Mouse (Mus musculus) natural killer cell, adult 2 months (primary cell): Measurements from ENCODE around the gene Dock6.
"Not testable (repeated sequence)": the region's sequence is repeated elsewhere in the genome, so short reads cannot be mapped to it uniquely, and the experiment has no call there.

ENCODE experiments used
- DNase-seq, 2 experiments: peaks; one replicate each; pipeline ENCODE4 v3.0.0; 2022; ENCODE audit warnings: low spot score in 2 of 2

The Dock6 gene

GRCm38 (mm10) chr9:21808561-21808960 lies 43.9 kb downstream of the Dock6 start:
- DNase-seq: no peak

GRCm38 (mm10) chr9:21806976-21807375 lies 45.5 kb downstream of the Dock6 start:
- DNase-seq: no peak

- no peak for DNase-seq
Measured at GRCm38 (mm10) chr9:21806363-21806762, 46.1 kb downstream of the Dock6 start.

- DNase-seq: peak; percentile 60 to 72
Measured at GRCm38 (mm10) chr9:21803986-21804644, 48.3 kb downstream of the Dock6 start.

GRCm38 (mm10) chr9:21801591-21801990 lies 50.8 kb downstream of the Dock6 start:
- DNase-seq: no peak

- DNase-seq: no peak
Measured at GRCm38 (mm10) chr9:21801121-21801520, 51.3 kb downstream of the Dock6 start.

- no peak for DNase-seq
Measured at GRCm38 (mm10) chr9:21799010-21799350, 53.5 kb downstream of the Dock6 start.

GRCm38 (mm10) chr9:21798345-21799009 lies 54.0 kb downstream of the Dock6 start, which contains the start of gene Kank2:
Kank2 (minus strand) TSS chr9:21798744.
- DNase-seq: peak; percentile 75 to 76

- peak in 1 of 2 experiments; percentile 12 for DNase-seq
Measured at GRCm38 (mm10) chr9:21797921-21798344, 54.5 kb downstream of the Dock6 start.

- DNase-seq: no peak
Measured at GRCm38 (mm10) chr9:21796919-21797318, 55.5 kb downstream of the Dock6 start.

- no peak for DNase-seq
Measured at GRCm38 (mm10) chr9:21796259-21796658, 56.2 kb downstream of the Dock6 start.

- DNase-seq: no peak
Measured at GRCm38 (mm10) chr9:21795579-21795978, 56.9 kb downstream of the Dock6 start.

GRCm38 (mm10) chr9:21794925-21795324 lies 57.5 kb downstream of the Dock6 start:
- DNase-seq: no peak

GRCm38 (mm10) chr9:21794344-21794834 lies 58.0 kb downstream of the Dock6 start:
- DNase-seq: no peak

- DNase-seq: not testable (repeated sequence)
Measured at GRCm38 (mm10) chr9:21793507-21793906, 58.9 kb downstream of the Dock6 start.

- DNase-seq: no peak
Measured at GRCm38 (mm10) chr9:21792644-21793043, 59.8 kb downstream of the Dock6 start.

GRCm38 (mm10) chr9:21791861-21792260 lies 60.6 kb downstream of the Dock6 start:
- no peak for DNase-seq

GRCm38 (mm10) chr9:21788234-21788633 lies 64.2 kb downstream of the Dock6 start:
- no peak for DNase-seq

- DNase-seq: no peak
Measured at GRCm38 (mm10) chr9:21787654-21788053, 64.8 kb downstream of the Dock6 start.

GRCm38 (mm10) chr9:21786906-21787305 lies 65.5 kb downstream of the Dock6 start:
- DNase-seq: peak; percentile 35 to 47

GRCm38 (mm10) chr9:21786309-21786708 lies 66.1 kb downstream of the Dock6 start:
- not testable (repeated sequence) for DNase-seq

GRCm38 (mm10) chr9:21784517-21785307 lies 67.7 kb downstream of the Dock6 start:
- DNase-seq: no peak
